Mouse (Mus musculus) limb, embryonic 15.5 days (tissue): ENCODE results near the gene Adam30. TPM values are rescaled to one million over a fixed set of nuclear protein-coding genes. Genes with fewer than 3 reads are reported as not detected.
"Not testable (repeated sequence)": the region's sequence is repeated elsewhere in the genome, so short reads cannot be mapped to it uniquely, and the experiment has no call there.

Experiments used
- ATAC-seq: fragments of 200-750 bp; cut with Nextera tagmentation; 2 replicates; pipeline ENCODE4 v1.8.0; 2017; ENCODE audit warnings: low read depth, moderate TSS enrichment; ENCODE audit not compliant: insufficient number of reproducible peaks, low FRiP score, low TSS enrichment
- H3K27ac ChIP-seq: fragments of 300-500 bp; sonication (generic); 2 replicates; pipeline ENCODE4 v1.5.1; 2015; ENCODE audit warnings: moderate library complexity, mild to moderate bottlenecking, inconsistent platforms
- H3K27me3 ChIP-seq: fragments of 300-500 bp; sonication (generic); 2 replicates; pipeline ENCODE4 v1.6.1; 2015; ENCODE audit warnings: inconsistent platforms
- H3K36me3 ChIP-seq: fragments of 300-500 bp; sonication (generic); 2 replicates; pipeline ENCODE4 v1.6.1; 2015; ENCODE audit warnings: inconsistent platforms
- H3K4me1 ChIP-seq: fragments of 300-500 bp; sonication (generic); 2 replicates; pipeline ENCODE4 v1.6.1; 2015; ENCODE audit warnings: inconsistent platforms
- H3K4me2 ChIP-seq: fragments of 300-500 bp; sonication (generic); 2 replicates; pipeline ENCODE4 v1.6.1; 2015; ENCODE audit warnings: mild to moderate bottlenecking, inconsistent platforms
- H3K4me3 ChIP-seq: fragments of 300-500 bp; sonication (generic); 2 replicates; pipeline ENCODE4 v1.5.1; 2015; ENCODE audit warnings: mild to moderate bottlenecking, inconsistent platforms
- H3K9ac ChIP-seq: fragments of 300-500 bp; sonication (generic); 2 replicates; pipeline ENCODE4 v1.6.1; 2015; ENCODE audit warnings: inconsistent platforms
- H3K9me3 ChIP-seq: fragments of 300-500 bp; sonication (generic); 2 replicates; pipeline ENCODE4 v1.6.1; 2016; ENCODE audit warnings: inconsistent platforms
- WGBS: fragments of 180-500 bp; shearing (Covaris S2); methylation state at CpG from one replicate; pipeline ENCODE4 v1.1.7; 2015; 5-methylcytosine and 5-hydroxymethylcytosine counted together
- polyA plus RNA-seq: library from polyadenylated mRNA; unstranded; fragments of >200 nt; fragmentation: Nextera tagmentation; extraction: Ambion mirVana; gene quantifications from 2 replicates; pipeline ENCODE4 v1.2.1, GENCODE M21; 2015

Gene Adam30
- polyA plus RNA-seq = not detected in 2 replicates

DNA sequence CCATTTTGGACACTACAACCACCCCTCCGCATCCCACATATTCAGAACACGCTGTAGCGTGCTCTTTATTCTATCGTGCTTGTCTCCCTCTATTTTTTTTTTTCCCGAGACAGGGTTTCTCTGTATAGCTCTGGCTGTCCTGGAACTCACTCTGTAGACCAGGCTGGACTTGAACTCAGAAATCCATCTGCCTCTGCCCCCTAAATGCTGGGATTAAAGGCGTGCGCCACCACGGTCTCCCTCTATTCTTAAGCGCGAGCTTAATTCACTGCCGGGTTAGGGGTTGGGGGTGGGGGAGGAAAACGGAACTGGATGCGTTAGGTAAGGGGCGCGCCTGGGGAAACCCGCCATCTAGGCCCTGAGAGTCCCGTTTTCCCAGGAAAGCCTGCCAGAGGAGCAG is at the start of gene Adam30:
TSS of gene Adam30 (plus strand) at position 301 of the 400 bp plus-strand sequence.
- H3K4me1 ChIP-seq = peaks cover 6% of the 10 kb centered on the region; the same call in 1 of the 2 replicates
- H3K27me3 ChIP-seq = no peaks in the 10 kb centered on the region
- H3K36me3 ChIP-seq = no peaks in the 10 kb centered on the region
- WGBS = 87% methylated on average over 17 of the region's 17 CpGs
- no peaks in the 10 kb centered on the region for H3K9me3 ChIP-seq
- H3K4me2 ChIP-seq = no peak within 1 kb of the TSS
- H3K9ac ChIP-seq = no peak within 1 kb of the TSS
- no peak for ATAC-seq
- H3K27ac ChIP-seq = no peak within 1 kb of the TSS
- no peak within 1 kb of the TSS for H3K4me3 ChIP-seq

- ATAC-seq = no peak
- Histone ChIP-seq H3K27me3 (no peaks in the 10 kb centered on the region), H3K27ac (no peak overlapping the region), H3K4me2 (no peak overlapping the region), H3K4me1 (no peaks in the 10 kb centered on the region), H3K36me3 (peaks cover 86% of the 10 kb centered on the region), H3K4me3 (no peak overlapping the region), H3K9ac (no peak overlapping the region), H3K9me3 (no peaks in the 10 kb centered on the region)
- 89% methylated on average over 3 of the region's 3 CpGs for WGBS
Observed at GRCm38 (mm10) chr3:98118252-98118651, 42.2 kb upstream of the Adam30 start.

- Histone ChIP-seq H3K27ac (no peak overlapping the region), H3K4me1 (no peaks in the 10 kb centered on the region), H3K9me3 (no peaks in the 10 kb centered on the region), H3K4me3 (no peak overlapping the region), H3K36me3 (peaks cover 88% of the 10 kb centered on the region), H3K4me2 (no peak overlapping the region), H3K27me3 (no peaks in the 10 kb centered on the region), H3K9ac (no peak overlapping the region)
- WGBS = 86% methylated on average over 6 of the region's 6 CpGs
- no peak for ATAC-seq
Observed at GRCm38 (mm10) chr3:98119338-98119737, 41.1 kb upstream of the Adam30 start.

GRCm38 (mm10) chr3:98120884-98121283 is 39.5 kb upstream of the Adam30 start:
- WGBS = 78% methylated on average over 6 of the region's 6 CpGs
- H3K4me3 ChIP-seq = no peak overlapping the region
- no peaks in the 10 kb centered on the region for H3K27me3 ChIP-seq
- peaks cover 87% of the 10 kb centered on the region for H3K36me3 ChIP-seq
- no peaks in the 10 kb centered on the region for H3K9me3 ChIP-seq
- no peak overlapping the region for H3K9ac ChIP-seq
- no peak overlapping the region for H3K27ac ChIP-seq
- no peak for ATAC-seq
- H3K4me2 ChIP-seq = no peak overlapping the region
- no peaks in the 10 kb centered on the region for H3K4me1 ChIP-seq

GRCm38 (mm10) chr3:98127775-98128174 is 32.7 kb upstream of the Adam30 start:
- ATAC-seq = no peak

GRCm38 (mm10) chr3:98128716-98129115 is 31.7 kb upstream of the Adam30 start:
- Histone ChIP-seq H3K27ac (no peak overlapping the region), H3K36me3 (peaks cover 88% of the 10 kb centered on the region)
- WGBS = 89% methylated on average over 5 of the region's 5 CpGs

More at GRCm38 (mm10) chr3:98127775-98128174, 32.7 kb upstream of the Adam30 start:
- Histone ChIP-seq H3K4me2 (no peak overlapping the region), H3K27me3 (no peaks in the 10 kb centered on the region), H3K36me3 (peaks cover 88% of the 10 kb centered on the region), H3K4me1 (no peaks in the 10 kb centered on the region), H3K9ac (no peak overlapping the region), H3K27ac (no peak overlapping the region), H3K4me3 (no peak overlapping the region), H3K9me3 (no peaks in the 10 kb centered on the region)
- WGBS = 86% methylated on average over 2 of the region's 2 CpGs

DNA sequence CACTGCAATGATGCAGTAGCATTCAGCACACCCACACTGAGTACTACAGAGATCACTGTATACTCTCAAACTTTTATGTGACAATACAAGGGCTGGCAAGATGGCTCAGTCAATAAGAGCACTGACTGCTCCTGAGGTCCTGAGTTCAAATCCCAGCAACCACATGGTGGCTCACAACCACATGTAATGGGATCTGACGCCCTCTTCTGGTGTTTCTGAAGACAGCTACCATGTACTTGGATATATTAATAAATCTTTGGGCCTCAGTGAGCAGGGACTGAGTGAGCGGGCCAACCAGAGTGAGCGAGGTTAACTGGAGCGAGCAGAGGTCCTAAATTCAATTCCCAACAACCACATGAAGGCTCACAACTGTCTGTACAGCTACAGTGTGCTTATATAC is 28.3 kb upstream of the Adam30 start:
- WGBS = 93% methylated on average over 4 of the region's 4 CpGs
- H3K4me2 ChIP-seq, H3K4me3 ChIP-seq, H3K27ac ChIP-seq, H3K4me1 ChIP-seq, H3K9ac ChIP-seq, H3K9me3 ChIP-seq, ATAC-seq, H3K27me3 ChIP-seq: not testable (repeated sequence)
- H3K36me3 ChIP-seq = peaks cover 90% of the 10 kb centered on the region

More at GRCm38 (mm10) chr3:98128716-98129115, 31.7 kb upstream of the Adam30 start:
- Histone ChIP-seq H3K27me3 (no peaks in the 10 kb centered on the region), H3K4me3 (no peak overlapping the region), H3K4me1 (no peaks in the 10 kb centered on the region), H3K9ac (no peak overlapping the region), H3K9me3 (no peaks in the 10 kb centered on the region), H3K4me2 (no peak overlapping the region)
- no peak for ATAC-seq

- no peaks in the 10 kb centered on the region for H3K4me1 ChIP-seq
- H3K4me2 ChIP-seq = no peak overlapping the region
- H3K4me3 ChIP-seq = no peak overlapping the region
- H3K27ac ChIP-seq = no peak overlapping the region
- H3K36me3 ChIP-seq = peaks cover 92% of the 10 kb centered on the region
- no peaks in the 10 kb centered on the region for H3K27me3 ChIP-seq
- no peak overlapping the region for H3K9ac ChIP-seq
- WGBS = 89% methylated on average over 8 of the region's 8 CpGs
- H3K9me3 ChIP-seq = no peaks in the 10 kb centered on the region
- no peak for ATAC-seq
Observed at GRCm38 (mm10) chr3:98132636-98133035, 27.8 kb upstream of the Adam30 start.

DNA sequence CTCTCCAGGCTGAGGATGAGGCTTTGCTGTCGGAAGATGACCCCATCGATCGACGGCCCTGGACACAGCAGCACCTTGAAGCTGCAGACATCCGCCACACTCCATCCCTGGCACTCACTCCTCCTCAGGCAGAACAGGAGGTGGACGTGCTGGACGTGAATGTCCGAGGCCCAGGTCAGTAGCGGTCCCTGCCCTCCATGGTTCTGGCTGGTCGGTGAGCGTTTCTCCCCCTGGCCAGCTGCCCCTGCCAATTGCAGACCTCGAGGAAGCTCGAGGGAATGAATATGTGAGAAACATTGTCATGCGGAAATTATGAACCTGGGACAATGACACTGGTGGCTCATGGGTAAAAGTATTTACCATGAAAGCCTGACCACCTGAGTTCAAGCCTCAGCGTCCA is 19.0 kb upstream of the Adam30 start:
- H3K4me3 ChIP-seq = no peak overlapping the region
- no peak overlapping the region for H3K27ac ChIP-seq
- ATAC-seq = no peak
- H3K27me3 ChIP-seq = no peaks in the 10 kb centered on the region
- H3K36me3 ChIP-seq = peaks cover 97% of the 10 kb centered on the region
- no peak overlapping the region for H3K4me2 ChIP-seq
- H3K9ac ChIP-seq = no peak overlapping the region
- no peaks in the 10 kb centered on the region for H3K4me1 ChIP-seq
- H3K9me3 ChIP-seq = no peaks in the 10 kb centered on the region
- 94% methylated on average over 15 of the region's 15 CpGs for WGBS

GRCm38 (mm10) chr3:98142862-98143261 is 17.6 kb upstream of the Adam30 start:
- no peak for ATAC-seq
- Histone ChIP-seq H3K27me3 (no peaks in the 10 kb centered on the region), H3K9me3 (no peaks in the 10 kb centered on the region), H3K36me3 (peaks cover 97% of the 10 kb centered on the region), H3K4me2 (no peak overlapping the region), H3K9ac (no peak overlapping the region), H3K27ac (no peak overlapping the region), H3K4me3 (no peak overlapping the region), H3K4me1 (no peaks in the 10 kb centered on the region)
- 94% methylated on average over 13 of the region's 13 CpGs for WGBS

GRCm38 (mm10) chr3:98145204-98145603 is 15.2 kb upstream of the Adam30 start:
- ATAC-seq = no peak
- Histone ChIP-seq H3K4me1 (no peaks in the 10 kb centered on the region), H3K36me3 (peaks cover 91% of the 10 kb centered on the region), H3K27me3 (no peaks in the 10 kb centered on the region), H3K9ac (no peak overlapping the region), H3K4me3 (no peak overlapping the region), H3K4me2 (no peak overlapping the region), H3K9me3 (no peaks in the 10 kb centered on the region), H3K27ac (no peak overlapping the region)
- 89% methylated on average over 10 of the region's 10 CpGs for WGBS

- no peak overlapping the region for H3K27ac ChIP-seq
- H3K36me3 ChIP-seq = peaks cover 90% of the 10 kb centered on the region
- 0 out of 2 replicates have a peak, but pooled peaks have one; percentile 3 for ATAC-seq
- H3K4me1 ChIP-seq = no peaks in the 10 kb centered on the region
- H3K4me3 ChIP-seq = no peak overlapping the region
- H3K4me2 ChIP-seq = no peak overlapping the region
- no peaks in the 10 kb centered on the region for H3K27me3 ChIP-seq
- no peaks in the 10 kb centered on the region for H3K9me3 ChIP-seq
- WGBS = 95% methylated on average over 29 of the region's 29 CpGs
- H3K9ac ChIP-seq = no peak overlapping the region
Observed at GRCm38 (mm10) chr3:98146471-98147410, 13.7 kb upstream of the Adam30 start.
